Mouse (Mus musculus) cerebellum, adult 8-10 months (tissue): ENCODE data around the gene Kcnc3.

ENCODE experiments used
- DNase-seq: peaks from one replicate; pipeline ENCODE4 v3.0.0; 2022

Gene Kcnc3

GRCm38 (mm10) chr7:44630437-44630836, 40.0 kb downstream of the Kcnc3 start:
- DNase-seq = no peak

- no peak for DNase-seq
Measured at GRCm38 (mm10) chr7:44632676-44633075, 42.2 kb downstream of the Kcnc3 start.

GRCm38 (mm10) chr7:44633407-44633806, 42.9 kb downstream of the Kcnc3 start:
- DNase-seq = no peak

GRCm38 (mm10) chr7:44636684-44637083, 46.2 kb downstream of the Kcnc3 start:
- DNase-seq = no peak

GRCm38 (mm10) chr7:44638663-44639062, 48.2 kb downstream of the Kcnc3 start:
- DNase-seq = no peak

- no peak for DNase-seq
Measured at GRCm38 (mm10) chr7:44640843-44641605, 50.6 kb downstream of the Kcnc3 start.

- peak; percentile 85 for DNase-seq
Measured at GRCm38 (mm10) chr7:44641887-44642286, 51.4 kb downstream of the Kcnc3 start.

- DNase-seq = peak; percentile 48
Measured at GRCm38 (mm10) chr7:44645256-44645655, 54.8 kb downstream of the Kcnc3 start.

- DNase-seq = peak; percentile 77
Measured at GRCm38 (mm10) chr7:44645951-44646350, 55.5 kb downstream of the Kcnc3 start.

GRCm38 (mm10) chr7:44647042-44647724, 56.7 kb downstream of the Kcnc3 start:
- peak; percentile 89 for DNase-seq

GRCm38 (mm10) chr7:44647729-44648128, 57.3 kb downstream of the Kcnc3 start:
- DNase-seq = no peak

GRCm38 (mm10) chr7:44649094-44649610, 58.7 kb downstream of the Kcnc3 start:
- no peak for DNase-seq

GRCm38 (mm10) chr7:44649990-44650389, 59.5 kb downstream of the Kcnc3 start:
- DNase-seq = peak; percentile 78

GRCm38 (mm10) chr7:44651416-44651815, 61.0 kb downstream of the Kcnc3 start:
- no peak for DNase-seq

GRCm38 (mm10) chr7:44653773-44654172, 63.3 kb downstream of the Kcnc3 start:
- DNase-seq = no peak
